Mouse (Mus musculus) thymus, adult 2 months (tissue): ENCODE measurements around the gene Pkp2. TPM values are rescaled to one million over a fixed set of nuclear protein-coding genes. Genes with fewer than 3 reads are reported as not detected.

Experiments used
- DNase-seq: peaks from one replicate; pipeline ENCODE4 v3.0.0; 2021
- H3K27ac ChIP-seq: fragments of 200-500 bp; 2 replicates; pipeline ENCODE4 v1.5.1; 2012; ENCODE audit warnings: low read length, control low read depth; ENCODE audit not compliant: control insufficient read depth, insufficient read depth
- H3K27me3 ChIP-seq: fragments of 200-500 bp; 2 replicates; pipeline ENCODE4 v1.6.1; 2012; ENCODE audit warnings: mild to moderate bottlenecking, low read length, moderate library complexity, mixed read lengths; ENCODE audit not compliant: control insufficient read depth, insufficient read depth
- H3K36me3 ChIP-seq: fragments of 200-500 bp; 2 replicates; pipeline ENCODE4 v1.6.1; 2012; ENCODE audit warnings: mild to moderate bottlenecking, low read length, moderate library complexity; ENCODE audit not compliant: control insufficient read depth, insufficient read depth
- H3K4me1 ChIP-seq: fragments of 200-500 bp; replicated peaks from 2 replicates; pipeline ENCODE4 v1.6.1; 2012; ENCODE audit warnings: low read length; ENCODE audit not compliant: control insufficient read depth, insufficient read depth
- H3K4me3 ChIP-seq: fragments of 200-500 bp; 2 replicates; pipeline ENCODE4 v1.5.1; 2012; ENCODE audit warnings: mild to moderate bottlenecking, low read length, control low read depth, moderate library complexity; ENCODE audit not compliant: control insufficient read depth, insufficient read depth
- CTCF ChIP-seq: fragments of 200-500 bp; IDR thresholded peaks from 2 replicates; pipeline ENCODE4 v1.5.1; 2012; ENCODE audit warnings: mild to moderate bottlenecking, control low read depth, low read length, moderate library complexity, borderline replicate concordance; ENCODE audit not compliant: control insufficient read depth, poor library complexity, insufficient read depth; ENCODE audit errors: extremely low read depth
- POLR2A ChIP-seq: fragments of 200-500 bp; IDR thresholded peaks from 2 replicates; pipeline ENCODE4 v1.6.1; 2012; ENCODE audit warnings: mild to moderate bottlenecking, low read length, control low read depth, moderate library complexity; ENCODE audit not compliant: control insufficient read depth, poor library complexity, insufficient read depth; ENCODE audit errors: extremely low read depth
- WGBS: fragments of 180-500 bp; shearing (Covaris S2); methylation state at CpG from one replicate; pipeline ENCODE4 v1.1.7; 2018; 5-methylcytosine and 5-hydroxymethylcytosine counted together
- polyA plus RNA-seq: library from polyadenylated mRNA; depleted of rRNA; stranded (reverse); fragments of >200 nt; gene quantifications from 2 replicates; pipeline ENCODE4 v1.2.3, GENCODE M21; 2012; rRNA removed

Pkp2 gene
- polyA plus RNA-seq, 1 experiment: 4.5 TPM

DNA sequence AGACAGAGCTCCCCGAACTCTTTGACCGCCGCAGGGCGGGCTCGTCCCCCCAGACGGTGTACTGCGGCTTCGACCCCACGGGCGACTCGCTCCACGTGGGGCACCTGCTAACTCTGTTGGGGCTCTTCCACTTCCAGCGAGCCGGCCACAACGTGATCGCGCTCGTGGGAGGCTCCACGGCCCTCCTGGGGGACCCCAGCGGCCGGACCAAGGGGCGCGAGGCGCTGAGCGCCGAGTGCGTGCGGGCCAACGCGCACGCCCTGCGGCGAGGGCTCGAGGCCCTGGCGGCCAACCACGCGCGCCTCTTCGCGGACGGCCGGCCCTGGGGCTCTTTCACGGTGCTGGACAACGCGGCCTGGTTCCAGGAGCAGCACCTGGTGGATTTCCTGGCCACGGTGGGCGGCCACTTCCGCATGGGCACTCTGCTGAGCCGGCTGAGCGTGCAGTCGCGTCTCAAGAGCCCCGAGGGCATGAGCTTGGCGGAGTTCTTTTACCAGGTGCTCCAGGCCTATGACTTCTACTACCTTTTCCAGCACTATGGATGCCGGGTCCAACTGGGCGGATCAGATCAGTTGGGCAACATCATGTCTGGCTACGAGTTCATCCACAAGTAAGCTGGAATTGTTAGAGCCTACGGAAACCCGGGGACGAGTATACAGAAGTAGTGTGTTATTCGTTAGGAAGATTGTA is 90.2 kb downstream of the Pkp2 start:
- Histone ChIP-seq H3K4me3 (peak overlapping the region; percentile 70), H3K36me3 (peaks cover 5% of the 10 kb centered on the region), H3K4me1 (peaks cover 3% of the 10 kb centered on the region; the same call in 1 of the 2 replicates), H3K27ac (no peak overlapping the region), H3K27me3 (no peaks in the 10 kb centered on the region)
- peak; percentile 40 for DNase-seq
- WGBS: under 1% methylated on average over 61 of the region's 61 CpGs
- TF ChIP-seq CTCF (no peak), POLR2A (no peak)

DNA sequence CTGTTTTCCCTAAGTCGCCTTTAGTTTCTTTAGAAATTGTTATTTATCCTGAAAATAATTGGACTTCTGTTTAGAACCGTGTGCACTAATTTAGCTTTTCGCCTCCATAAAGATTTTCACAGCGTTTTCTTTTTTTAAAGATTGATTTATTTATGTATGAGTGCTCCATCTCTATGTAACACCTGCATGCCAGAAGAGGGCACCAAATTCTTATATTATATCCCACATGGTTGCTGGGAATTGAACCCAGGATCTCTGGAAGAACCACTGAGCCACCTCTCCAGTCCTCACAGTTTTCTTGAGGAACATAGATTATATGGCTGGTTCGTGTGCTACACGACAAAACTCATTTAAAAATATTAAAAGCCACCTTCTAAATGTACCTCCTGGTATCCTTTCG is 90.8 kb downstream of the Pkp2 start:
- H3K4me1 ChIP-seq: peaks cover 3% of the 10 kb centered on the region; the same call in 1 of the 2 replicates
- no peaks in the 10 kb centered on the region for H3K27me3 ChIP-seq
- DNase-seq: no peak
- TF ChIP-seq CTCF (no peak), POLR2A (no peak)
- no peak overlapping the region for H3K4me3 ChIP-seq
- H3K36me3 ChIP-seq: peaks cover 6% of the 10 kb centered on the region
- no peak overlapping the region for H3K27ac ChIP-seq
- WGBS: 25% methylated on average over 7 of the region's 7 CpGs

DNA sequence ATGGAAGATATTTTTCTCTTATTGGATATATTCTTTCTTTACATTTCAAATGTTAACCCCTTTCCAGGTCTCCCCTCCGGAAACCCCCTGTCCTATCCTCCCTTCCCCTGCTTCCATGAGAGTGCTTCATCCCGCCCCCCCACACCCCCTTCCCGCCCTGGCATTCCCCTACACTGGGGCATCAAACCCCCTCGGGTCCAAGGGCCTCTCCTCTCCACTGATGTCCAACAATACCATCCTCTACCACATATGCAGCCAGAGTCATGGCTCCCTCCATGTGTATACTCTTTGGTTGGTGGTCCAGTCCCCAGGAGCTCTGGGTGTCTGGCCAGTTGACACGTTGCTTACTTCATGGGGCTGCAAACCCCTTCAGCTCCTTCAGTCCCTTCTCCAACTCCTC is 98.2 kb downstream of the Pkp2 start:
- no peaks in the 10 kb centered on the region for H3K4me1 ChIP-seq
- TF ChIP-seq CTCF (no peak), POLR2A (no peak)
- no peak overlapping the region for H3K4me3 ChIP-seq
- no peak overlapping the region for H3K27ac ChIP-seq
- 94% methylated on average over 5 of the region's 5 CpGs for WGBS
- DNase-seq: no peak
- H3K27me3 ChIP-seq: no peaks in the 10 kb centered on the region
- peaks cover 30% of the 10 kb centered on the region for H3K36me3 ChIP-seq

Other genes starting within 250 kb of the Pkp2 start
- gene Yars2, start 89.6 kb downstream of the Pkp2 start, polyA plus RNA-seq: 33.8 and 41.6 TPM in 2 replicates
- gene Dnm1l, start 145.6 kb downstream of the Pkp2 start, polyA plus RNA-seq: 11.8 and 13.3 TPM in 2 replicates